Mouse (Mus musculus) CH12.LX (cell line): ENCODE measurements at regions not wholly inside any gene's neighbourhood (a gene's known extent, or its start where the extent isn't known, plus 50 kb on each side); places are given as distances from the start of the nearest gene placed in this dataset.

Source experiments
- CTCF ChIP-seq, 2 experiments: IDR thresholded peaks in 1 of 2; conservative IDR thresholded peaks in 1 of 2; 2 replicates each; pipeline ENCODE4 v1.5.1; 2011 to 2012; ENCODE audit warnings: low read depth in 2 of 2, low read length in 2 of 2, improper control_type of control experiment in 1 of 2, inconsistent platforms in 1 of 2, mild to moderate bottlenecking in 1 of 2, moderate library complexity in 1 of 2
- JUN ChIP-seq: IDR thresholded peaks from 2 replicates; pipeline ENCODE4 v1.6.1; 2011; ENCODE audit warnings: low read depth, mild to moderate bottlenecking, low read length, improper control_type of control experiment, moderate library complexity; ENCODE audit not compliant: insufficient read depth
- USF2 ChIP-seq: conservative IDR thresholded peaks from 2 replicates; pipeline ENCODE4 v1.6.1; 2011; ENCODE audit warnings: low read depth, low read length, improper control_type of control experiment
- ZKSCAN1 ChIP-seq: IDR thresholded peaks from 2 replicates; pipeline ENCODE4 v1.6.1; 2012; ENCODE audit warnings: low read depth, inconsistent platforms, low read length, improper control_type of control experiment, borderline replicate concordance
- ZNF384 ChIP-seq: IDR thresholded peaks from 2 replicates; pipeline ENCODE4 v1.6.1; 2012; ENCODE audit warnings: low read depth, low read length, improper control_type of control experiment, inconsistent platforms

DNA sequence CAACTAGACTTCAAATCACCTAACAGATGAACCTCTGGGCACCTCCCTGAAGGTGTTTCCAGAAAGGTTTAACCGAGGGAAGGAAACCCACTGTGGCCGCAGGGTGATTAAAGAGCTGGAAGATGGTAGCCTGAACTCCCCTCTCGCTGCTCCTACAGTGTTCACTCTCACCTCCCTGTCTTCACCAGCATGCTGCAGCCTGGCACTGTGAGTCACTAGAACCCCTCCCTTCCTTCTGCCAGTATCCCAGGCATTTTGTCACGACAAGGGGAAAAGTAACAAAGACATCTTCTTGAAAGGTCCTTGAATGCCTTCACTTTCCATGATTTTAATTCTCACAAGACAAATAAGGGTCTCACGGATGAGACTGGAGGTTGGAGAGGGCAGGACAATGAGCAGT lies 471.1 kb downstream of the Nuf2 start:
- TF ChIP-seq ZKSCAN1 = no peak
- TF ChIP-seq CTCF (conservative IDR thresholded peaks at IDR 0.05 in 1 of 2, IDR thresholded peaks at IDR 0.05 in 1 of 2; ENCODE audit: low read depth in 2 of 2, low read length in 2 of 2) = no peak
- TF ChIP-seq ZNF384 = no peak
- no peak for TF ChIP-seq USF2
- no peak for TF ChIP-seq JUN
